Mouse (Mus musculus) lung, postnatal 0 days (tissue): ENCODE measurements at regions not wholly inside any gene's neighbourhood (a gene's known extent, or its start where the extent isn't known, plus 50 kb on each side); places are given as distances from the start of the nearest gene placed in this dataset.

Source experiments
- CTCF ChIP-seq: IDR thresholded peaks from 2 replicates; pipeline ENCODE4 v1.5.1; 2016; ENCODE audit warnings: antibody characterized with exemption, mild to moderate bottlenecking
- EP300 ChIP-seq: IDR thresholded peaks from 2 replicates; pipeline ENCODE4 v1.6.1; 2016; ENCODE audit warnings: antibody characterized with exemption, mild to moderate bottlenecking, control low read depth

GRCm38 (mm10) chr15:92903821-92904220 is 371.2 kb downstream of the Gxylt1 start:
- TF ChIP-seq CTCF (no peak), EP300 (no peak)
